Mouse (Mus musculus) ES-E14 (cell line): ENCODE measurements around the gene Olfr1357. TPM values are rescaled to one million over a fixed set of nuclear protein-coding genes. Genes with fewer than 3 reads are reported as not detected.

Experiments used
- DNase-seq: peaks from one replicate; pipeline ENCODE4 v3.0.0-alpha.2; 2013; ENCODE audit warnings: low read depth, low spot score
- H3K27ac ChIP-seq: 2 replicates; pipeline ENCODE4 v1.5.1; 2012; ENCODE audit warnings: low read depth, mild to moderate bottlenecking, low read length, moderate library complexity, mixed read lengths; ENCODE audit not compliant: poor library complexity, insufficient read depth, severe bottlenecking
- H3K36me3 ChIP-seq: 2 replicates; pipeline ENCODE4 v1.6.1; 2012; ENCODE audit warnings: mild to moderate bottlenecking, low read length, moderate library complexity, mixed read lengths; ENCODE audit not compliant: control insufficient read depth, poor library complexity, insufficient read depth, severe bottlenecking
- H3K4me1 ChIP-seq, 2 experiments: fragments of 150-350 bp in 1 of 2; sonication (generic) in 1 of 2; 2 replicates each; pipeline ENCODE4 v1.6.1; 2012; ENCODE audit warnings: low read length in 2 of 2, mild to moderate bottlenecking in 1 of 2, mixed read lengths in 1 of 2; ENCODE audit not compliant: control insufficient read depth in 2 of 2, insufficient read depth in 2 of 2, poor library complexity in 1 of 2
- H3K4me3 ChIP-seq, 2 experiments: fragments of 150-350 bp in 1 of 2; sonication (generic) in 1 of 2; 2 replicates each; pipeline ENCODE4 v1.5.1; 2012; ENCODE audit warnings: low read length in 2 of 2, low read depth in 1 of 2, mild to moderate bottlenecking in 1 of 2, mixed read lengths in 1 of 2; ENCODE audit not compliant: insufficient read depth in 1 of 2, poor library complexity in 1 of 2, severe bottlenecking in 1 of 2
- H3K9ac ChIP-seq: 2 replicates; pipeline ENCODE4 v1.6.1; 2012; ENCODE audit warnings: low read depth, mild to moderate bottlenecking, low read length, mixed read lengths; ENCODE audit not compliant: poor library complexity, insufficient read depth, severe bottlenecking
- H3K9me3 ChIP-seq: fragments of 150-350 bp; sonication (generic); 2 replicates; pipeline ENCODE4 v1.6.1; 2012; ENCODE audit warnings: low read depth, mild to moderate bottlenecking, low read length; ENCODE audit not compliant: control insufficient read depth, insufficient read depth
- CHD2 ChIP-seq: IDR thresholded peaks from 2 replicates; pipeline ENCODE4 v1.6.1; 2014; ENCODE audit warnings: mild to moderate bottlenecking, low read depth, low read length, inconsistent platforms
- HCFC1 ChIP-seq: IDR thresholded peaks from 2 replicates; pipeline ENCODE4 v1.6.1; 2012; ENCODE audit warnings: low read length, inconsistent platforms, borderline replicate concordance; ENCODE audit not compliant: insufficient read depth
- MAFK ChIP-seq: IDR thresholded peaks from 2 replicates; pipeline ENCODE4 v1.6.1; 2014; ENCODE audit warnings: mild to moderate bottlenecking, low read depth, low read length, inconsistent platforms; ENCODE audit not compliant: insufficient read depth
- ZC3H11A ChIP-seq: IDR thresholded peaks from 2 replicates; pipeline ENCODE4 v1.6.1; 2012; ENCODE audit warnings: low read depth, mild to moderate bottlenecking, inconsistent platforms, low read length, borderline replicate concordance
- ZNF384 ChIP-seq: IDR thresholded peaks from 2 replicates; pipeline ENCODE4 v1.6.1; 2012; ENCODE audit warnings: low read depth, low read length, inconsistent platforms
- in situ Hi-C, 2 experiments: fragments of 600-800 bp; cut with MboI; formaldehyde crosslinking; loops; one replicate each; pipeline ENCODE4 v1.15.1; 2025; ENCODE audit warnings: low sequenced_read_pairs in 2 of 2, inconsistent platforms in 1 of 2; ENCODE audit not compliant: unreplicated experiment in 2 of 2
- total RNA-seq: library from RNA; depleted of rRNA; stranded (reverse); fragments of 300-350 nt; gene quantifications from 2 replicates; pipeline ENCODE4 v1.2.3, GENCODE M21; 2012; rRNA removed

The Olfr1357 gene
- total RNA-seq, 1 experiment = not detected

DNA sequence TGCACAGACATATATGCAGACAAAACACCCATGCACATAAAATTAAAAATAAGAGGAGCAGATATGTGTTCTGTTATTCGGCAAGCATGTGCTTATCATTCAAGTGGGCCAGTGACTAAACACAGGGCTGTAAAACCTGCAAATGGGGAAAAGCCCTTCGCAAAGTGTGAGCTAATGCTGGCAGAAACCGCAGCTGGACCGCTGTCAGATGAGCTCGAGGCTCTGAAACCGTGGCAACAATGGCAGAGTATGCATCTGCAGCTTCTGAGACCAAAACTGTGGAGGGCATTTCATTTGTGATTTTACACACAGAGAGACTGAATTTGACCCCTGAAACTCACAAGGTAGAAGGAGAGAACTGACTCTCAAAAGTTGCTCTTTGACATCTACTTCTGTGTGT is 47.5 kb downstream of the Olfr1357 start:
- no peak for TF ChIP-seq ZNF384
- no peak for TF ChIP-seq HCFC1
- TF ChIP-seq MAFK = no peak
- no peak for TF ChIP-seq ZC3H11A
- TF ChIP-seq CHD2 = no peak
- no peak overlapping the region for H3K9ac ChIP-seq
- DNase-seq = no peak
- in situ Hi-C loops = no loop called here
- H3K36me3 ChIP-seq = no peaks in the 10 kb centered on the region
- no peak overlapping the region for H3K27ac ChIP-seq
- no peaks in the 10 kb centered on the region for H3K9me3 ChIP-seq
- H3K4me3 ChIP-seq = no peak overlapping the region
- H3K4me1 ChIP-seq = peaks cover 0 to 2% of the 10 kb centered on the region in 2 experiments; a peak in 2 of 4 replicates

DNA sequence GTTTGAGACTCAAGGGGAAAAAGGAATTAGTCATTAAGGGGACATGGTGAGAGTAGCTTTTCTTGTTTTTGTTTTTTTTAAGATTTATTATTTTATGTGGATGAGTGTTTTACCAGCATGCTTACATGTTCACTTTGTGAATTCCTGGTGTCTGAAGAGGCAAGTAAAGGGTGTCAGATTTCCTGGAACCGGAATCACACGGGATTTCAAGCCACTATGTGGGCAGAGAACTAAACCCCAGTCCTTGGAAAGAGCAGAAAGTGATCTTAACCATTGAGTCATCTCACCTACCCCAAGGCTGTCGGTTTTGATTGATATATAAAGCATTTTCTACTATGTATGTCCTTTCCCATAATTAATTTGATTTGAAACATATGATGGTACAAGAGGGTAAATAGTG is 48.2 kb downstream of the Olfr1357 start:
- H3K36me3 ChIP-seq = no peaks in the 10 kb centered on the region
- no peak overlapping the region for H3K4me3 ChIP-seq
- no peak overlapping the region for H3K9ac ChIP-seq
- DNase-seq = no peak
- TF ChIP-seq CHD2 (no peak), HCFC1 (no peak), MAFK (no peak), ZC3H11A (no peak), ZNF384 (no peak)
- H3K4me1 ChIP-seq = peaks cover 0 to 2% of the 10 kb centered on the region in 2 experiments; a peak in 2 of 4 replicates
- no peak overlapping the region for H3K27ac ChIP-seq
- no peaks in the 10 kb centered on the region for H3K9me3 ChIP-seq
- in situ Hi-C loops = no loop called here

DNA sequence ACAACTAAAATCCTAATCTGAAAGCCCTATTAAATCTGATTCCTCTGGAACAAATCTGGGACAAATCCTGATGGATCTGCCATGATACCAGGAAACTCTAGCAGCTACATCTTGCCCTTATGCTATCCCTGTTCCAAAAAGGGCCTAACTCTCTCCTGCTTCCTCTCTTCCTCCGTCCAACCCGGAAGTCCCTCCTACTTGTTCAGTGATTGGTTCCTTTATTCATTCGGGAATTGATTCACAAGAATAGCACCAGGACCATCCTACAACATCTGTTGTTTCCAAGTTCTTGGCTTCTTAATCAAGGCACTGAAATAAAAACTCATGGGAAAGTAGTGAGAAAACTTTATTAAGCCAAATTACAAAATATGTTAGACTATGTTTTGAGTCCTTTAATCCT is 48.7 kb downstream of the Olfr1357 start:
- TF ChIP-seq ZC3H11A (no peak), ZNF384 (no peak), HCFC1 (no peak), CHD2 (no peak), MAFK (no peak)
- no peak overlapping the region for H3K4me3 ChIP-seq
- in situ Hi-C loops = no loop called here
- H3K9ac ChIP-seq = no peak overlapping the region
- H3K9me3 ChIP-seq = no peaks in the 10 kb centered on the region
- H3K27ac ChIP-seq = no peak overlapping the region
- H3K4me1 ChIP-seq = peaks cover 0 to 2% of the 10 kb centered on the region in 2 experiments; a peak in 2 of 4 replicates
- no peaks in the 10 kb centered on the region for H3K36me3 ChIP-seq
- DNase-seq = no peak

DNA sequence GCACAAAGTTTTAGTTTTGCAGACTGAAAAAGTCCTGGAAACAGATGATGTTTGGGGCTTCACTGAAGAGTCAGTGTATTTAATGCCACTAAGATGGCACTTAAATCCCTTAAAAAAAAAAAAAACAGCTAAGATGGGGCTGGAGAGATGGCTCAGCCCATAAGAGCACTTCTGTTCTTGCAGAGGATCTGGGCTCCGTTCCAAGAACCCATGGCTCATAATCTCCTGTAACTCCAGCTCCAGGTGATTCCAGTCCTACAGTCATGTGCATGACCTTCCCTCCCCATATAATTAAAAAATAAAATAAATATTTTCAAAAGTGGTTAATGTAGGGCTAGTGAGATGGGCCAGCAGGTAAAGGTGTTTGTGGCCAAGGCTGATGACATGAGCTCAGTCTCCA is 52.8 kb downstream of the Olfr1357 start:
- TF ChIP-seq CHD2 = no peak
- no peak for TF ChIP-seq MAFK
- no peak for TF ChIP-seq ZC3H11A
- TF ChIP-seq HCFC1 = no peak
- no peak for TF ChIP-seq ZNF384
- H3K9me3 ChIP-seq = no peaks in the 10 kb centered on the region
- no peaks in the 10 kb centered on the region for H3K36me3 ChIP-seq
- in situ Hi-C loops = no loop called here
- no peak overlapping the region for H3K27ac ChIP-seq
- H3K4me1 ChIP-seq = no peaks in the 10 kb centered on the region
- DNase-seq = no peak
- H3K9ac ChIP-seq = no peak overlapping the region
- no peak overlapping the region for H3K4me3 ChIP-seq

Other genes starting within 250 kb of the Olfr1357 start
- 161 and 182 TPM in 2 replicates for gene Rrp1, start 205.0 kb downstream of the Olfr1357 start, total RNA-seq
- 110 and 150 TPM in 2 replicates for gene Cstb, start 192.4 kb downstream of the Olfr1357 start, total RNA-seq
- gene Pdxk, start 153.1 kb downstream of the Olfr1357 start, total RNA-seq = 10.1 and 10.3 TPM in 2 replicates
- gene Olfr1358, start 100.6 kb downstream of the Olfr1357 start, total RNA-seq = not detected in 2 replicates
- 25.5 and 36.0 TPM in 2 replicates for gene Ilvbl, start 43.7 kb downstream of the Olfr1357 start, total RNA-seq
- 2.2 and 5.4 TPM in 2 replicates for gene Syde1, start 26.1 kb downstream of the Olfr1357 start, total RNA-seq
- gene Casp14, start 100.2 kb upstream of the Olfr1357 start, total RNA-seq = 0.13 and 0.16 TPM in 2 replicates
- 0.21 and 0.31 TPM in 2 replicates for gene Ccdc105, start 135.0 kb upstream of the Olfr1357 start, total RNA-seq
- gene Slc1a6, start 162.4 kb upstream of the Olfr1357 start, total RNA-seq = 1.7 TPM in 2 replicates
- gene Olfr1356, start 234.1 kb upstream of the Olfr1357 start, total RNA-seq = not detected in 2 replicates